Mouse (Mus musculus): ENCODE measurements around the gene Lmna. TPM values are rescaled to one million over a fixed set of nuclear protein-coding genes. Genes with fewer than 3 reads are reported as not detected.

Gene Lmna
- total and polyA plus RNA-seq, 3 experiments, result 128 to 388 (median 302) TPM

DNA sequence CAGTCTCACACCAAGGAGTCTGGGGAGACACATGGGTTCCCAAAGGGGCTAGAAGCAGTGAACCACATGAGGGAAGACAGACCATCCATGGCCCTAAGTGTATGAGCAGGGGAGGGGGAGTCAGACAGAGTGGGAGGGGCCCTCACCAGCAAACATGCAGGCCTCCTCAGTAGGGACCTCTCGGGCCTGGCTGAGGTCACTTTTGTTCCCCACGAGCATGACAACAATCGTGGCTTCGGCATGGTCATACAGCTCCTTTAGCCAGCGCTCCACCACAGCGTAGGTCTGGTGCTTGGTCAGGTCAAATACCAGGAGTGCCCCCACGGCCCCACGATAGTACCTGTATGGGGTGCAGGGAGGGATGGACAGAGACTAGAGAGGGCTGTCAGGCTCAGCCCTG, 33.4 kb upstream of the Lmna start:
- Histone ChIP-seq H3K9ac (ENCODE audit: control insufficient read depth, low read depth, low read length, poor library complexity, severe bottlenecking) (no peak overlapping the region), H3K27ac (ENCODE audit: control insufficient read depth, low read depth, low read length) (no peak overlapping the region), H3K9me3 (replicated peaks; ENCODE audit: insufficient read depth, low read length) (no peaks in the 10 kb centered on the region), H3K4me1 (ENCODE audit: control insufficient read depth in 1 of 2, insufficient read depth in 2 of 2, low read length in 2 of 2) (peaks cover 17 to 24% of the 10 kb centered on the region in 2 experiments), H3K79me2 (ENCODE audit: control insufficient read depth, insufficient read depth, low read length, poor library complexity) (no peaks in the 10 kb centered on the region), H3K27me3 (ENCODE audit: control insufficient read depth in 1 of 2, insufficient read depth in 2 of 2, low read length in 2 of 2) (no peaks in the 10 kb centered on the region), H3K36me3 (ENCODE audit: control insufficient read depth in 1 of 2, insufficient read depth in 2 of 2, low read length in 2 of 2) (peaks cover 0 to 12% of the 10 kb centered on the region in 2 experiments; a peak in 2 of 4 replicates), H3K4me3 (ENCODE audit: control insufficient read depth in 1 of 2, insufficient read depth in 1 of 2, low read depth in 2 of 2, low read length in 2 of 2) (no peak overlapping the region)
- TF ChIP-seq ZKSCAN1 (IDR thresholded peaks at IDR 0.05; ENCODE audit: low read depth, low read length) (no peak), POLR2AphosphoS2 (IDR thresholded peaks at IDR 0.05; ENCODE audit: low read length) (no peak), HCFC1 (IDR thresholded peaks at IDR 0.05; ENCODE audit: low read depth, low read length) (no peak), KAT2A (conservative IDR thresholded peaks at IDR 0.05; ENCODE audit: low read depth, low read length) (no peak), ZNF384 (IDR thresholded peaks at IDR 0.05; ENCODE audit: low read depth, low read length) (no peak), GATA1 (IDR thresholded peaks at IDR 0.05; ENCODE audit: low read depth, low read length) (no peak), POLR2AphosphoS5 (IDR thresholded peaks at IDR 0.05; ENCODE audit: borderline replicate concordance, low read depth, low read length) (no peak), JUND (IDR thresholded peaks at IDR 0.05; ENCODE audit: low read depth, low read length) (no peak), ELF1 (IDR thresholded peaks at IDR 0.05; ENCODE audit: low read depth, low read length) (no peak)
- no peak for DNase-seq (ENCODE audit: low read depth, low spot score)

DNA sequence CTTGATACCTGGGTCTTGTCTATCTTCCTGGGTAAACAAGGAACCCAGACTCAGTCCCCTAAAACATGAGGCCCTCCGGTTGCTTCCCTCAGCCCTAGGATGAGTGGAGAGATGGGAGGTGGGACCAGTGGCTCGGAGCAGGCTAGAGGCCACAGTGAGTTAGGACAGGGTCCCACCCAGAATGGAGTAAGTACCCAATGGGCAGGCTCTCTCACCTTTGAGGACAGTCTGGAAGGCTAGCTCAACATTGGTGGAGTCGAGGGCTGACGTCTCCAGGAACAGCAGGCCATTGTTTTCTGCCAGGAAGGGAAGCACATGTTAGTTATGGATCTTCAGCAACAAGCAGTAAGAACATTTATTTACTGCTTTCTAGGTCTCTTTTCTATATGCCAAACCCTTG, 32.7 kb upstream of the Lmna start:
- TF ChIP-seq POLR2AphosphoS5 (IDR thresholded peaks at IDR 0.05; ENCODE audit: borderline replicate concordance, low read depth, low read length), result no peak
- TF ChIP-seq NRF1 (IDR thresholded peaks at IDR 0.05; ENCODE audit: insufficient read depth, low read depth, low read length, poor library complexity, severe bottlenecking), result no peak
- no peak for TF ChIP-seq ZKSCAN1 (IDR thresholded peaks at IDR 0.05; ENCODE audit: low read depth, low read length)
- TF ChIP-seq TCF12 (IDR thresholded peaks at IDR 0.05; ENCODE audit: low read depth, low read length), result no peak
- no peak for TF ChIP-seq ELF1 (IDR thresholded peaks at IDR 0.05; ENCODE audit: low read depth, low read length)
- TF ChIP-seq MEF2A (IDR thresholded peaks at IDR 0.05; ENCODE audit: extremely low read depth, insufficient replicate concordance, low read depth, low read length, poor library complexity, severe bottlenecking), result no peak
- Histone ChIP-seq H3K9me3 (replicated peaks; ENCODE audit: insufficient read depth, low read length) (no peaks in the 10 kb centered on the region), H3K4me1 (ENCODE audit: control insufficient read depth in 1 of 2, insufficient read depth in 2 of 2, low read length in 2 of 2) (peaks cover 17 to 24% of the 10 kb centered on the region in 2 experiments), H3K27ac (ENCODE audit: control insufficient read depth, low read depth, low read length) (no peak overlapping the region), H3K4me3 (ENCODE audit: control insufficient read depth in 1 of 2, insufficient read depth in 1 of 2, low read depth in 2 of 2, low read length in 2 of 2) (no peak overlapping the region), H3K9ac (ENCODE audit: control insufficient read depth, low read depth, low read length, poor library complexity, severe bottlenecking) (no peak overlapping the region), H3K27me3 (ENCODE audit: control insufficient read depth in 1 of 2, insufficient read depth in 2 of 2, low read length in 2 of 2) (no peaks in the 10 kb centered on the region), H3K79me2 (ENCODE audit: control insufficient read depth, insufficient read depth, low read length, poor library complexity) (no peaks in the 10 kb centered on the region), H3K36me3 (ENCODE audit: control insufficient read depth in 1 of 2, insufficient read depth in 2 of 2, low read length in 2 of 2) (peaks cover 0 to 12% of the 10 kb centered on the region in 2 experiments; a peak in 2 of 4 replicates)
- no peak for DNase-seq (ENCODE audit: low read depth, low spot score)

All from MEL (cell line).